Mouse (Mus musculus) liver, adult 2 months (tissue): Measurements from ENCODE around the gene Igsf3.
"Not testable (repeated sequence)": the region's sequence is repeated elsewhere in the genome, so short reads cannot be mapped to it uniquely, and the experiment has no call there.

Experiments
- CTCF ChIP-seq: fragments of 200-500 bp; IDR thresholded peaks from 2 replicates; pipeline ENCODE4 v1.5.1; 2011; ENCODE audit warnings: low read depth, low read length, control low read depth
- POLR2A ChIP-seq: fragments of 200-500 bp; IDR thresholded peaks from 2 replicates; pipeline ENCODE4 v1.6.1; 2011; ENCODE audit warnings: low read length, control low read depth; ENCODE audit not compliant: insufficient read depth; ENCODE audit errors: extremely low read depth

DNA sequence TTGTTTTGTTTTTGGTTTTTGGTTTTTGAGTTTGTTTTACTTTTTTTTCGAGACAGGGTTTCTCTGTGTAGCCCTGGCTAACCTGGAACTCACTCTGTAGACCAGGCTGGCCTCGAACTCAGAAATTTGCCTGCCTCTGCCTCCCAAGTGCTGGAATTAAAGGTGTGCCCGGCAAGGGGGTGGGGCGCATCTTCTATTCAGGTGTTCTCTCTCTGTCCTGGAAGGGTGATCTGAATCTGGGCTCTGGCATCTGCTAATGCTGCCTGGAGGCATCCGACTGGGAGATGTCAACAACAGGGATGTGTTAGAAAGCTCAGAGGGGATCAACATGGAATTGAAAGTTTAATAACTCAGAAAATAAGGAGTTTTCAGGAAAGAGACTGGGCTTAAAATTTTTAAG is 36.1 kb downstream of the Igsf3 start:
- not testable (repeated sequence) for TF ChIP-seq POLR2A, CTCF
